Mouse (Mus musculus) WW6 (cell line): ENCODE measurements at regions not wholly inside any gene's neighbourhood (a gene's known extent, or its start where the extent isn't known, plus 50 kb on each side); places are given as distances from the start of the nearest gene placed in this dataset.

Source experiments
- DNase-seq: peaks from one replicate; pipeline ENCODE4 v3.0.0-alpha.2; 2013; ENCODE audit warnings: low read depth, low spot score

DNA sequence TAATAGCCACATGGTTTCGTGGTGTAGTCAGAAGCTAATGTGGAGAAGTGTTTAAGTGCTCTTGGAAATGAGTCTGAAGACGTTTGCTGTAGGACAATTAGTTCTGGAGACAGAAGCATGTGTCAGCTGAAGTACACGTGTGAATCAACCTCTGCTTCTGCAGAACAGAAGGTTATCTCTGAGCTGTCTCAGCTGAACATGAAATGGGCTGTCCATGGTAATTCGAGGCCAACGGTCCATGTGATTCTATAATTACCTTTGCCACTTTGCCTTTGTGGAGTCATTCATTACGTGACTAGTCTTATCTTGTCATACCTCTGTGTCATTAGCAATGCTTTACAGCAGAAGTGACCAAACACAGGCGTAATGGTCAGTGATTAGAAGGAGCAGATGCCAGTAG is 295.6 kb upstream of the Veph1 start:
- no peak for DNase-seq

DNA sequence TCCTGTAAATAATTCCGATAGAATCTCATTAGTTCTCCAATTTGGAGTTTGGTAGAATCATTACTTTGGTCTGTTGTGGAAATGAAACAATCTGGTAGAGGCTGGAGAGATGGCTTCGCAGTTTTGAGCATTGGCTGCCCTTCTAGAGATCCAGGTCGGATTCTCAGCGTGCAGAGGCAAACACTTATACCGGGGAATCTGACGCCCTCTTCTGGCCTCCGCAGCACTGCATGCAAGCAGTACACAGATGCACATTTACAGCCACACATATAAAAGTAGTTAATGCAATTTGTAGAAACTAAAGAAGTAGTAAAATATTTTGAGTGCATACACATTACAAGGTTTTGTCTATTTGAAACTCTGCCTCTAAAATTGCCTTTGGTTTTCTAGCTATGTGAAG is 294.1 kb upstream of the Veph1 start:
- DNase-seq: no peak

GRCm38 (mm10) chr3:66589483-66589882 is 292.8 kb upstream of the Veph1 start:
- DNase-seq: no peak

DNA sequence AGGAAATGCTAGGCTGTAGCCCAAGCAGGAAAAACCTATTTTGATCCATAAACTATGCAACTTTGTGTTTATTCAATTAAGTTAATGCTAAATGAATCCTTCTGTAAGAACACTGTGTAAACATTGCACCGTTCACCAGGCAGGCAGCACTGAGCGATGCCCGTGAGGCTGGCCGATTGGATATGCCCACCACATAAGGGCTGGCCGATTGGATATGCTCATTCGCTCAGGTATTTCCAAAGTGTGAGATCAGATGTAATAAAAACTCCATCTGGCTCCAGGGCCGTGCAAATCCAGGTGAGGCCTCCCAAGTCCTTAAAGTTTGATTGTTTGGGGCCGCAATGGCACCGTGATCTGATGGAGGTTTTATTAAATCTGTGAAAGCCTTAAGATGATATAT is 288.2 kb upstream of the Veph1 start:
- DNase-seq: no peak

DNA sequence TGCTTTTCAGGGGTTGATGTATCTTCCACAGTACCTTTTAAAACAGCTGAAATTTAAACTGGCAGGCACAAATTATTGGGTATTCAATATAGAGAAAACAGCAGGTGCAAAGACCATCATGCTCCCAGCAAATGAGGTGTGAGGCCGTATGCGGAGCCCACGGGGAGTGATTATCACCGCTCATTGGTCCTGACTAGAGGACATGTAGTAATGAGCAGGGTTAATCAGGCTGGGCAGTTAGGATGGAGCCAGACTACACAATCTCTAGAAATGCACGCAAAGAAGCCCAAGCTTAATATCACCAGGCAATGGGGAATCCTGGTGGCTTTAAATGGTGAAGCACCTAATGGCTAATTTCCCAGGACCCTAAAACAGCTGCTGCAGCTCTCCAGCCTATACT is 287.5 kb upstream of the Veph1 start:
- DNase-seq: no peak

DNA sequence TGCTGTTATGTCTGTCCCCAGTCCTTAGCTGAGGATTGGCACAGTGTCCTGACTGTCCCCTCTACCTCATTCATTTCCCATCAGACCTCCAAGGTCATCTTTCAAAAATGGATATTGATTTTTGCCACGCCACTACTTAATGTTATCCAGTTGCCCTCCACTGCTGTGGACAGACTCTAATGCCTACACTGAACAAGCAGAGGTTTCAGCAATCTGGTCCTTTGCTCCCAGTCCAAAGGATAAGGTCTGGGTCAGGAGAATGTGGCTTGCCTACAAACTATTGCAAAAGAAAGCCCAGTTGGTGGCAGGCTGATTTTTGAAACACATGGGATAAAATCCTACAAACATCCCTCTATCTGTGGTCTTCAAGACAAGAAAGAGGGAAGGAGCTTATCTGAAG is 280.0 kb upstream of the Veph1 start:
- no peak for DNase-seq

DNA sequence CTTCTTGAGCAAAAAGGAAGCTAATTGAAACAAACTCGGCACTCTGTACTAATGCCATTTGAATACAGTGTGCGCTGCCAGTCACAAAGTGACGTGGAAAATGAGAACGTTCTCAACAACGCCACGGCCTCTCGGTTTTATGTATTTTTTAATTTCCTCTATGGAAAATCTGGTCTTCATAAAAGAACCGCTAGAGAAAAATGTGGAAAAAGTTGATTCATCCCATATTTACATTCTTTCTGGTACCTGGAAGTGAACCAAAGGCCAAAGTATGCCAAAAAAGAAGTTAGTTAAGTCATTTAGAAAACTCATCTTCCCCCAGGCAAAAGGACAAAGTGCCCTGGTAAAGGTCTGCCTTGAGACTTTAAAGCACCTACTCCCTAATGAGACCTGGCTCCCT is 277.7 kb upstream of the Veph1 start:
- no peak for DNase-seq

GRCm38 (mm10) chr3:66572887-66573519 is 276.4 kb upstream of the Veph1 start:
- no peak for DNase-seq

GRCm38 (mm10) chr3:66570342-66570741 is 273.7 kb upstream of the Veph1 start:
- peak; percentile 11 for DNase-seq

- no peak for DNase-seq
Measured at GRCm38 (mm10) chr3:66564268-66565245, 267.9 kb upstream of the Veph1 start.

GRCm38 (mm10) chr3:66563329-66563728 is 266.7 kb upstream of the Veph1 start:
- DNase-seq: no peak

GRCm38 (mm10) chr3:66555538-66555937 is 258.9 kb upstream of the Veph1 start:
- DNase-seq: no peak

DNA sequence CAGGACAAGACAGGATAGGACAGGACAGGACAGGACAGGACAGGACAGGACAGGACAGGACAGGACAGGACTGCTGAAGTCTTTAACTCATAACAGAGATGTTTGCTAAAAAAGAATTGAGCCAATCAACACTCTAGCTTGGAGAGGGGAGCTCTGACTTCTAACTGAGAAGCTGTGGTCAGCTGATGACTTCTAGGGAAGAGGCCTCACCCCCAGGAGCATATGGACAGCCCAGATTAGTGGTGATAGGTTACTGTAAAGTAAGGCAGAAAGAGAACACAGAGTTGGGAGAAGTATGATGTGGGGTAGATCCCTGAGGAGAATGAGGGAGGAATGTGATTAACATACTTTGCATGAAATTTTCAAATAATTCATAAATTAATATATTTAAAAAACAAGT is 254.3 kb upstream of the Veph1 start:
- no peak for DNase-seq

DNA sequence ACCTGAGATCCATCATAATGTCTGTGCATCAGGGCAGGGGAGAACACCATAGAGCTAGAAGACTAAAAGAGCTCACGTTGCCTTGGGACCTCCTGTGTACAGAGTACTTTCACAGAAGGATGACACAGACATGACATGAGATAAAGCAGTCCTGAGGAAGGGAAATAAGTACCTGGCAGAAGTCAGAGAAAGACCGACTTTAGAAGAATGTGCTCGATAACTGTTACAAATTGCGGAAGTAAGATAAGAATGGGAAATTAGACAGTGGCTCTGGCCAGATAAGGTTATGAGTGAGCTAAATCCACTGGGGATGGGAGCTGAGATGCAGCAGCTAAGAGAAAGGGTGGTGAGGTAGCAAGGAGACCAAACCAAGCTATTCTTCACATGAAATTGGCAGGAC is 249.9 kb upstream of the Veph1 start:
- no peak for DNase-seq

DNA sequence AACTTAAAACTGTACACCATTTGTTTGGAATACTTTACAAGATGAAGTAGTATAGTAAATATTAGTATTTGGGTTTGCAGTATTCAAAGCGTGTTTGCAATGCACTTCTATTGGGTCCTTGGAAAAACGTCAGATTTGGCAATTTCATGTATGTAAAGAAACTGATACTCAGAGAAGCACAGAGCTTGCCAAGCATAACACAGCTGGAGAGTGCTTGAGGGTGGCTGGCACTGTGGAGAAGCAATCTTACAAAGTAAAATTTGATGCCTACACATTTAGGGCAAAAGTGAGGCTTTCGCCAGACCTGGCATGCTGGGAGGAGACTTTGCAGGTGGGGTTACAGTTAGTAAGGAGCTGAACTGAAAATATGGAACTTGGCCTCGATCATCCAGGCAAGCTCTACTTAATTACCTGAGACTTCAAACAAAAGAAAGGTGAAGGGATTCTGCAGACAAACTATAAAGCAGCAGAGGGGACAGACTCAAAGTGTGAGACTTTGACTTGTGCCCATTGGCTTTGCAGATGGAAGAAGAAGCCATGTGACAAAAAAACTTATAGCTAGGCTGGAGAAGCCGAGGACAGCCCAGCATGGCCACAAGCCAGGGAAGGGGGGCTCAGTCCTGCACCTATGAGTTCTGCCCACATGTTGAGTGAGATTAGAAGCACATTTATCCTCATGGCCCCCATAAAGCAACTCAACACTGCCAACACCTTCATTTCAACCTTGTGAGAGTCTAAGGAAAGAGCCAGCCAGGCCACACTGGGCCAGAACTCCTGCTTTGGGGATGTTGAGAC is 247.7 kb upstream of the Veph1 start:
- no peak for DNase-seq

DNA sequence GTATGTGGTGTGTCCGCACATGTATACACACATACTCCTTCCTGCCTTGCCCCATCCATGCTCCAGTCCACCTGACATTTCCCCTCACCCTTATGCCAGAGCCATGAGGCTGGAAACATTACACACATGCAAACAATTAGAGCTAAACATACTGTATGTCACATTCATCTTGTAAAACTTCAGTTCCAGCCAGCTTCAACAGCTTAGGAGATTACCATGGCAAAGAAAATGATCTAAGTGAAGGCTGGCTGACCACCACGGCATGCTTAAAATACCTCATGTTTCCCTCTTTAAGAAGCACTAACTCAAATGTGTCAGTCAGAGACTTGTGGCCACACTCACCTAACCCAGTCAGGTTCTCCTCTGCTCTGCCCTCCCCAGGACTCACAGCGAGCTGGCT is 246.2 kb upstream of the Veph1 start:
- DNase-seq: no peak

GRCm38 (mm10) chr3:66537913-66538312 is 241.3 kb upstream of the Veph1 start:
- no peak for DNase-seq

- no peak for DNase-seq
Measured at GRCm38 (mm10) chr3:66537106-66537893, 240.7 kb upstream of the Veph1 start.

- DNase-seq: no peak
Measured at GRCm38 (mm10) chr3:66536673-66537072, 240.0 kb upstream of the Veph1 start.

GRCm38 (mm10) chr3:66535786-66536529 is 239.3 kb upstream of the Veph1 start:
- DNase-seq: no peak

- DNase-seq: no peak
Measured at GRCm38 (mm10) chr3:66519925-66520324, 223.3 kb upstream of the Veph1 start.
